8 mouse cellular contexts compared by ENCODE assay signal in the genomic region with DNA sequence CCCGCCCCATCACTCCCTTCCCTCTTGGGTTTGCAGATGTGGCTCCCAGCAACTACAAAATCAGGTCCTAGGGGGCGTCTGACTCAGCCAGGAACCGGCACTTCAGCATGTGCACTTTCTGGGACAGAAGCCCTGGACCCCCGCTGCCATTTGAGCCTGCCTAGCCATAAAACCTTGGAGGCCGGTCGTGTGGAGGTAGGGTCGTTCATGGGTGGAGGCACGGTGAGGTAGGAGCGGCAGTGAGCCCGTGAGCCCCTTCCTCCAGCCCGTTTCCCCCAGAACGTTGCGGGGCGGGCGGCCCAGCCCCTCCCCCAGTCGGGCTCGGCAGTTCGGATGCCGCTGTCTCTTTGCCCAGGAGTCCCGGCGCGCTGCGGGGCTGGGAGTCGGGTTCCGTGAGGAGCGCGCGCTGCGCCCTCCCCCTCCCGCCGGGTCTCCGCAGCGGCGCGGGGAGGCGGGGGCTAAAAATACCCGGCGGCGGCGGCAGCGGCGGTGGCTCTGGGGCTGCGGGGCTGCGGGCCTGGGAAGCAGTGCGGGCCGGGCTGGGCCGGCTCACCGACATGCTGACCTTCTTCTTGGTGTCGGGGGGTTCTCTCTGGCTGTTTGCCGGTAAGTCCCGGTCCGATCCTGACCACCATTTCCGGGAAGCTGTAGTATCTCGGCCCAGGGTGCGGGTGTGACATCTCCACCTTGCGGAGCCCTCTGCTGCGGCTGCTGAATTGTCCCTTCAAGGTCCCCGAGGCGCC. TPM values are rescaled to one million over a fixed set of nuclear protein-coding genes. Genes with fewer than 3 reads are reported as not detected.
DNase-seq lines count a peak whose midpoint lies in the region; ATAC-seq and TF ChIP-seq lines count a peak whose summit lies in the region.

Gene Acsl6, plus strand, starts transcription at position 71 of the 743 bp plus-strand sequence.

- no peaks in the 10 kb centered on the region for H3K9me3 ChIP-seq in midbrain, embryonic 12.5 days

- peak within 1 kb of the TSS; percentile 93 for H3K27ac ChIP-seq in layer of hippocampus, adult 2 months
- H3K27ac ChIP-seq in midbrain, embryonic 12.5 days (replicated peaks) = peak within 1 kb of the TSS; percentile 87

- WGBS in midbrain, embryonic 12.5 days = under 1% methylated on average over 54 of the region's 59 CpGs

- H3K4me2 ChIP-seq in midbrain, embryonic 12.5 days (replicated peaks) = peak within 1 kb of the TSS; percentile 77

- H3K9ac ChIP-seq in midbrain, embryonic 12.5 days (replicated peaks) = peak within 1 kb of the TSS; percentile 88

- DNase-seq in adrenal gland, adult 2 months = peak; percentile 10
- DNase-seq in adrenal gland, postnatal 4 days (ENCODE audit: low spot score in 2 of 2) = no peak
- peak; percentile 3 for DNase-seq in thymus, postnatal 25 days
- DNase-seq in thymus, adult 18-20 months = no peak
- peak; percentile 58 to 72 for DNase-seq in frontal cortex, postnatal 36 days (ENCODE audit: low spot score in 2 of 2)
- peak in 1 of 2 experiments; percentile 56 for DNase-seq in layer of hippocampus, adult 2 months (ENCODE audit: low spot score in 2 of 2)
- peak; percentile 3 to 9 for DNase-seq in thymus, postnatal 36 days

- peaks cover 24% of the 10 kb centered on the region; the same call in 1 of the 2 replicates for H3K4me1 ChIP-seq in midbrain, embryonic 12.5 days

- H3K27me3 ChIP-seq in midbrain, embryonic 12.5 days = peaks cover 6% of the 10 kb centered on the region; the same call in 1 of the 2 replicates

- TF ChIP-seq CTCF in layer of hippocampus, adult 2 months (conservative IDR thresholded peaks at IDR 0.05) = peak; percentile 60

- ATAC-seq in midbrain, embryonic 12.5 days (ENCODE audit: low FRiP score, low read depth) = peak; percentile 75

- H3K4me3 ChIP-seq in layer of hippocampus, adult 2 months = peak within 1 kb of the TSS; percentile 65
- H3K4me3 ChIP-seq in midbrain, embryonic 12.5 days = peak within 1 kb of the TSS; percentile 79

- H3K36me3 ChIP-seq in midbrain, embryonic 12.5 days = no peaks in the 10 kb centered on the region

RNA-seq across cellular contexts. Expression of gene Acsl6, which starts in this region (rescaled TPM):
- 1 to 10 TPM; 4.9 to 5.2 TPM for total RNA-seq in adrenal gland, adult 2 months (2021)
- 1.2 and 1.9 TPM in 2 replicates for polyA plus RNA-seq in adrenal gland, adult 2 months (2012; rRNA removed)
- total RNA-seq in adrenal gland, postnatal 4 days (2021) = 1 to 10 TPM; 3.6 to 7.2 TPM
- total RNA-seq in layer of hippocampus, adult 2 months (2021) = 100 to 1,000 TPM; 188 to 202 TPM
- polyA plus RNA-seq in midbrain, embryonic 12.5 days (2016; fragmentation: Nextera tagmentation; extraction: Ambion mirVana) = 27.1 and 27.6 TPM in 2 replicates

Comparison
In these comparisons a context has a peak if more than half of its experiments do, and no peak if none do; other contexts are left out.
1. RNA of gene Acsl6 (total RNA-seq): 188 to 202 TPM in layer of hippocampus, adult 2 months; 3.6 to 7.2 TPM in adrenal gland, postnatal 4 days and 4.9 to 5.2 TPM in adrenal gland, adult 2 months; every median in the first group is over 10 times any median in the second.
2. DNase-seq: peak in adrenal gland, adult 2 months (single experiment), thymus, postnatal 25 days (single experiment), frontal cortex, postnatal 36 days (2 of 2) and thymus, postnatal 36 days (2 of 2); none in adrenal gland, postnatal 4 days (0 of 2) and thymus, adult 18-20 months (0 of 2).